Mouse (Mus musculus): ENCODE measurements around the gene Lrrc36.

Lrrc36 gene

GRCm38 (mm10) chr8:105433021-105433420 lies 19.6 kb downstream of the Lrrc36 start:
- no peak for DNase-seq

- no peak for DNase-seq
Measured at GRCm38 (mm10) chr8:105433511-105433910, 20.1 kb downstream of the Lrrc36 start.

DNA sequence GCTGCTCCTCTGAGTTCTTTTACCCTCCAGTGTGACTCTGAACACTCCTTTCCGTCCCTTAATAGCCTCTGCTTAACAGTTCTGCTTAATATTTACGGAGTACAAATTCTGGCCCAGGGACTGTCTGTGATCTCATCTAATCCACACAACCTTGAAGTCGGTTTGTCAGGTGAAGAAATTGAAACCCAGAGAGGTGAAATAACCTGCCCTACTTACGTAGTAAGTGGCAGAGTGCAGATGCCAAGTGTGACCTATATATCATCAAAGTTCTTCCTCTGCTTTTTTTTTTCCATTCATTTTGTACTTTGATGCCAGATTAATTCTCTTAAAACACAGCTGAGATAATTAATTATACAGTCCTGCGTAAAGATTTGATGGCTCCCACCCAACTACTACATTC lies 20.8 kb downstream of the Lrrc36 start:
- no peak for DNase-seq

GRCm38 (mm10) chr8:105436218-105436617 lies 22.8 kb downstream of the Lrrc36 start:
- DNase-seq = no peak

- no peak for DNase-seq
Measured at GRCm38 (mm10) chr8:105437078-105437748, 23.8 kb downstream of the Lrrc36 start.

DNA sequence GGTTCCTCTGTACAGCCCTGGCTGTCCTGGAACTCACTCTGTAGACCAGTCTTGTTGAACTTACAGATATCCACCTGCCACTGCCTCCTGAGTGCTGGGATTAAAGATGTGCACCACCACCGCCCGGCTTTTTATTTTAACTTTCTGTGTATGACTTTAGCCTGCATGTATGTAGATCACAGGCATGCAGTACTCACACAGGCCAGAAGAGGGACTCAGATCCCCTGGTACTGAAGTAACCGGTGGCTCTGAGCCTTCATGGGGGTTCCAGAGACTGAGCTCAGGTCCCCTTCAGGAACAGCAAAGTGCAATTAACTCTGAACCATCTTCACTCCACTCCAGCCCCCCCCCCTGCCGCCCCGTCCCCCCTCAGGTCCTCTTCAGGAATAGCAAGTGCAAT lies 25.5 kb downstream of the Lrrc36 start:
- no peak for DNase-seq

DNA sequence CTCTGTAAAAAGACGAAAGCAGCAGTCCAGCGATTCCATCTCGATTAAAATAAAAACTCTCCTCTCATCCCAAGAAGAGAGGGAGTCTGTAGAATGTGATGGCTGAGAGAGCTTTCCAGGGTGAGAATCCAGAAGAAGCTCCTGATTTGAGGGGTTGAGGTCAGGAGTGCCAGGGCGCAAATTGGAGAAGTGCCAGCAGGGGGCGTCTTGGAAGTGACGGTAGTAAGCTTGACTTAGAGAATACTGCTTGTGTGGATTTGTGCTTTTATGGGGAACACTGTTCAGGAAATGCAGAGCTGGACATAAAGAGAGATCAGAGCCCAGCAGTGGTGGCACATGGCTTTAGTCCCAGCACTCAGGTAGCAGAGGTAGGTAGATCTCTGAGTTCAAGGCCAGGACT lies 28.1 kb downstream of the Lrrc36 start:
- no peak for DNase-seq

DNA sequence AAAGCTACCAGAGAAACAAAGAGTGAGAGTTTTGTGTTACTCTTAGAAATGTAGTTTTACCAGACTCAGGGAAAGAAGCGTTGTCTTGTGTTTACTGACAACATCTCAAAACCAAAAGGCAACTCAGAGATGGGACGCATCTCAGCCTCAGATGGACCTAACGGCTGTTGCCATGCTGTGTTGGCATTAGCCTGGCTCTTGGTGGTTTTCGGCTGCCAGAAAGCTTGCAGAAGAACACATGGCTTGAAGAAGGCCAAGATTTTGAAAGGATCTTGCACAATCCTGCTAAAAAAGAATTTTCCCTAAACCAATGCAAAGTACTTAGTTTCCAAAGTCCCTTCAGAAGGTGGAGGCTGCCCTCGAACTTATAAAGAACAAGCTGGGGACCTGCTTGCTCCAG lies 29.3 kb downstream of the Lrrc36 start:
- DNase-seq = no peak

GRCm38 (mm10) chr8:105445296-105446126 lies 32.1 kb downstream of the Lrrc36 start:
- no peak for DNase-seq

DNA sequence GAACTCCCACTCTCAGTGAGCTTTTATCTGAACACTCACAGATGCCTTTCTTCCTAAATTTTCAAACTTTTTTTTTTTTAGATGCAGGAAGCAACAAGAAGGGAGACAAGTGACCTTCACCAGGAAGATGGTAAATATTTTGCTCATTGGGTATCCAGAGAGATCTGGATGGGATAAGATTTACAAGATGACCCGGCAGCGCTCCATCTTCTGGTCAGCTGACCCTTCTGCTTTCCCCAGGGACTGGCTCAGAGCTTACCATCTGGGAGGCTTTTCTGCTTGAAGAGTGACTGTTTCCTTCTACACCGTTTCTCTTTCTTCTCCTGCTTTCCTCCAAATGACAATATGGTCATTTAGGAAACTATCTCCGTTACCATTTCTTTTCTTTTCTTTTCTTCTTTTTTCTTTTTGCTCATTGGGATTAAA lies 32.8 kb downstream of the Lrrc36 start:
- no peak for DNase-seq

GRCm38 (mm10) chr8:105448188-105448587 lies 34.8 kb downstream of the Lrrc36 start:
- DNase-seq = no peak

DNA sequence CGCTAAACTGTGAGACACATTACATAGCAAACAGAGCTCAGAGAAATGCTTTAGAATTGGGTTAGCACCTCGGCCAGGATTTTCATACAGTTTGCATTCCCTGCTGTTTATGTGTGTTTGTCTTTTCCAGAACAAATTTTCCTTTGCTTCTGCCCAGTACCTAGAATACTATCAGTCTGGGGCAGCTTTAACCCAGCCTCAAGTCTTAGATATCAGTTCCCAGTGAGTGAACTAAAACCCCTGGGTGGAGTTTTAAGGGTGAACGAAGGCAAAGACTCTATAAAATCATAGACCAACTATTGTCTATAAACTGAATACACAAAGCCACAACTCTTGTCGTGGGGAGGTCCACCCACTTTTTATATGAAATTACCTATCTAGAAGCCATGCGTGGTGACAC lies 35.2 kb downstream of the Lrrc36 start:
- no peak for DNase-seq

- DNase-seq = no peak
Measured at GRCm38 (mm10) chr8:105450977-105451376, 37.6 kb downstream of the Lrrc36 start.

GRCm38 (mm10) chr8:105451903-105452603 lies 38.7 kb downstream of the Lrrc36 start:
- DNase-seq = no peak

DNA sequence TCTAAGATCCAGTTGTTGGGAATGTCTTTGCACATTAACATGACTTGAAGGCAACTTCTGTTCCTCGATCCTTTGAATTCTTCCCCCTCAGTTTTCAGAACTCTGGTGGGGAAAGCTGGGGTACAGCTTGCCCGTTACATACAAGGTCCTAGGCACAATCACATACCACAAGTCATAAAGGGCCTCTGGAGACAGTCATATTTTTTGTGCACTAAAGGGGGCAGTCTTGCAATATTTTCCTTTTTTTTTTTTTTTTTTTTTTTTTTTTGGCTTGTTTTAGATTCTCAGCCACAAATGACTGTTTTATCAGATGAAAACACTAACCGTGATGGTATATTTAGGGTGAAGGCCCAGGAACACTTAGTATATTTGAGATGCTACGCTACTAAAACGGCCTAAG lies 39.9 kb downstream of the Lrrc36 start:
- DNase-seq = no peak

DNA sequence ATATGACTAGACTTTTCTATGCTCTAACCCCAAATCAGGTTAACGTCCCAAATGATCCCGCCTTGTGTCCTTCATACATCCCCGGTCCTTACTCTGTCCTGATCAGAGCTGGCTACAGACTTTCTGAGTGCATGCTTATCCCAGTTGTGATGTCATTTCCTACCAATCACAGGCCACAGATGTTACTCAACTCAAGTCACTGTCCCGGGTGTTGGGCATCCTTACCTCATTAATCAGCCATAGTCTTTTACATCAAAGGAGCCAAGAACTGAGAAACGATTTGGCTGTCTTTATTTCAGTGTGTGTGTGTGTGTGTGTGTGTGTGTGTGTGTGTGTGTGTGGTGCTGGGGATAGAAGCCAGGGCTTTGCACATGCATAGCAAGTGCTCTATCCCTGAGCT lies 40.7 kb downstream of the Lrrc36 start:
- no peak for DNase-seq

DNA sequence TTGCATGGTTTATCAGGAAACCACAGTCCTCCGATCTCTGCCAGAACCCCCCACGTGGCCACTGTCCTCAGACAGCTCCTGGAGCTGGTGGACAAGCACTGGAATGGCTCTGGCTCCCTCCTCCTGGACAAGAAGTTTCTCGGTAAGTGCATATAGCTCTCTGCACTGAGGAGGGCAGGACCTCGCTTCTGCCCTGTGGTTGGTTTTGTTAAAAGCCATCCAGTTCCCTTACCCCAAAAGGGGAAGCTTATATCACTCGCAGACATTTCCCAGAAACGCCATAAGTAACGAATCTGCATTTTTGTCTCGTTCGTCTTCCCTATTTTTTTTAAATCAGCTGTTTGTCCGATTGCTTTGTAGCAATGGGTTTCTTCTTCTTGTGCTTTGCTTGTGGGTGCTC lies 41.8 kb downstream of the Lrrc36 start:
- DNase-seq = no peak

- no peak for DNase-seq
Measured at GRCm38 (mm10) chr8:105461085-105461803, 47.9 kb downstream of the Lrrc36 start.

- DNase-seq = no peak
Measured at GRCm38 (mm10) chr8:105464595-105464994, 51.2 kb downstream of the Lrrc36 start.

DNA sequence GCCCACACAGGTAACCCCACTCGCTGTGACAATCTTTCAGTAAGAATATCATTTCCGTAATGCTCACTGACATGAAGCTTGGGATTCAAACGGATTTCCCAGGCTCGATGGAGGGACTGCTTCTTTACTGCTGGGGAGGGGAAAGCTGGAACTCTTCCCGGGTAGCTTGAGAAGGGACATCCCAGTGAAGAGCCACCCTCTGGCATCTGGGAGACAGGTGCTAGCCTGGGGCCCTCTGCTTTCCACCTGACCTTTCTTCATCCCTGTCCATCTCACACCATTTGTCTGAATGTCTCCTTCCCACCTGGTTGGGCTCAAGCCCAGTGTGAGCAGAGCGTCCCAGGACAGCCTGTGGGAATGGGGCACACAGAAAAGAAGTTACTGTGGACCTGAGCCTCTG lies 52.9 kb downstream of the Lrrc36 start:
- no peak for DNase-seq

- DNase-seq = peak; percentile 85
Measured at GRCm38 (mm10) chr8:105466700-105467291, 53.4 kb downstream of the Lrrc36 start.

DNA sequence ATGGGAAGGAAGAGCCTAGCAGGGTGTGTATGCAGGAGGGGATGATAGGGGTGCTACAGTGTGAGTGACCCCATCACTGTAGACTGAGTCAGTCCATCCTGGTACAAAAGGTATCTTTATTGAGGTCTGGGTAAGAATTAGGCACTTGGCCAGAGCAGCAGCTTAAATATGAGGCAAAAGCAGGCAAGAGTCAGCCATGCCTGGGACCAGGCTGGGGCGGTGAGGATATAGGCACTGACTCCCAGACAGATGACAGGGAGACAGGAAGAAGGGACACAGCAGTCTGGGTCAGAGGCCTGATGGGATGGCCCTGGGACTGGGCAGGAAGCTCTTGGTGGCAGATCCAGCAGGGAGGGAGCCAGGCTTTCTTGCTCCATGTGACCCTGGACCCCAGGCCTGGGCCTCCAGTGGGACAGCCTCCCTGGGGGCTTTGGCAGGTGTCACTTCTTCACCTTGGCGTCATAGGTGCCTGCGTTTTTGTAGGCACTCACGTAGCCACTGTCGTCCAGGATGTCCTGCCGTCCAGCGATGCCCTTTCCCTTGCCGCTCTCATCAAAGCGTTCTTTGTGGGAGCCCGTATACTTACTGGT lies 54.1 kb downstream of the Lrrc36 start:
- no peak for DNase-seq
